Mouse (Mus musculus): ENCODE data around the gene Aoah.

The Aoah gene

GRCm38 (mm10) chr13:21074847-21075246, 280.9 kb downstream of the Aoah start, which contains the start of gene Olfr1370:
Olfr1370 (minus strand) TSS chr13:21074947.
- DNase-seq (ENCODE audit: low read depth, low spot score) = no peak

- no peak for DNase-seq (ENCODE audit: low read depth, low spot score)
Measured at GRCm38 (mm10) chr13:21082686-21083085, 288.8 kb downstream of the Aoah start.

Data from CD4-positive, CD25-positive, alpha-beta regulatory T cell, adult 2 months (primary cell).